8 mouse cellular contexts compared by ENCODE assay signal in genomic region chr11:120823956-120824786, GRCm38 (mm10). TPM values are rescaled to one million over a fixed set of nuclear protein-coding genes. Genes with fewer than 3 reads are reported as not detected.
A peak's percentile ranks its signal among the peaks of the same experiment; 100 is the strongest.
DNase-seq lines count a peak whose midpoint lies in the region; ATAC-seq lines count a peak whose summit lies in the region.

Gene Fasn, minus strand, starts transcription at chr11:120824547.

- H3K9ac ChIP-seq in intestine, embryonic 14.5 days (ENCODE audit: low read length), result peak within 1 kb of the TSS; percentile 86

- H3K27ac ChIP-seq in intestine, embryonic 14.5 days (ENCODE audit: low read depth), result peak within 1 kb of the TSS; percentile 98

- WGBS in intestine, embryonic 14.5 days, result under 1% methylated on average over 105 of the region's 109 CpGs

- H3K4me2 ChIP-seq in intestine, embryonic 14.5 days (ENCODE audit: low read length), result peak within 1 kb of the TSS; percentile 98

- H3K4me1 ChIP-seq in intestine, embryonic 14.5 days (replicated peaks; ENCODE audit: control insufficient read depth, insufficient read depth, low read length), result peaks cover 27% of the 10 kb centered on the region

- peak; percentile 98 to 99 for DNase-seq in adrenal gland, adult (ENCODE audit: inconsistent age in 2 of 2, low spot score in 1 of 2)
- DNase-seq in embryo, embryonic 10.5 days (ENCODE audit: low spot score), result peak; percentile 97
- DNase-seq in gastrocnemius, postnatal 25 days, result peak; percentile 96
- DNase-seq in intestine, embryonic 14.5 days (ENCODE audit: low spot score), result peak; percentile 98
- DNase-seq in left cerebral cortex, postnatal 14 days (ENCODE audit: low spot score in 2 of 2), result peak; percentile 98 to 99
- peak; percentile 98 for DNase-seq in mesoderm, embryonic 11.5 days (ENCODE audit: low read depth, low spot score)
- DNase-seq in right cerebral cortex, postnatal 36 days (ENCODE audit: low spot score in 2 of 2), result peak; percentile 97
- DNase-seq in yolk sac, embryonic 10.5 days (ENCODE audit: low spot score), result peak; percentile 98

- ATAC-seq in intestine, embryonic 14.5 days (replicated peaks; ENCODE audit: low FRiP score, low TSS enrichment, low read depth), result peak; percentile 92

- no peaks in the 10 kb centered on the region for H3K27me3 ChIP-seq in intestine, embryonic 14.5 days (replicated peaks; ENCODE audit: control insufficient read depth, insufficient read depth, low read length)

- H3K36me3 ChIP-seq in intestine, embryonic 14.5 days (ENCODE audit: control insufficient read depth, insufficient read depth, low read length), result peaks cover 32% of the 10 kb centered on the region

- intact Hi-C loops in left cerebral cortex, postnatal 14 days (cut with DNase I), result loop anchor here (5.0 kb wide), 1 partner anchor 78 kb away; no protein-coding TSS in a partner anchor

- peak within 1 kb of the TSS; percentile 89 for H3K4me3 ChIP-seq in intestine, embryonic 14.5 days (ENCODE audit: low read depth, low read length)

- no peaks in the 10 kb centered on the region for H3K9me3 ChIP-seq in intestine, embryonic 14.5 days (ENCODE audit: control insufficient read depth, low read length)

RNA-seq across cellular contexts. Expression of gene Fasn, which starts in this region (rescaled TPM):
- total RNA-seq in gastrocnemius, postnatal 25 days (2021), result 10 to 100 TPM; 11.1 to 59.9 TPM
- polyA plus RNA-seq in intestine, embryonic 14.5 days (2014; fragmentation: Nextera tagmentation; extraction: Ambion mirVana), result 106 and 115 TPM in 2 replicates
- 100 to 1,000 TPM; 207 to 211 TPM for total RNA-seq in left cerebral cortex, postnatal 14 days (2021)

Comparison
In these comparisons a context has a peak if more than half of its experiments do, and no peak if none do; other contexts are left out.
1. Peak in every context shown above with its lines: DNase-seq, ATAC-seq, H3K4me3 ChIP-seq and H3K27ac ChIP-seq.